Mouse (Mus musculus) MEL (cell line): ENCODE measurements around the gene Cstf1. TPM values are rescaled to one million over a fixed set of nuclear protein-coding genes. Genes with fewer than 3 reads are reported as not detected.

Experiments used
- DNase-seq: peaks from one replicate; pipeline ENCODE4 v3.0.0; 2011; ENCODE audit warnings: low read depth, low spot score
- H3K27ac ChIP-seq: 2 replicates; pipeline ENCODE4 v1.5.1; 2012; ENCODE audit warnings: low read depth, mild to moderate bottlenecking, control low read depth, low read length, moderate library complexity; ENCODE audit not compliant: control insufficient read depth
- H3K27me3 ChIP-seq, 2 experiments: fragments of 150-350 bp in 1 of 2; sonication (generic) in 1 of 2; 2 replicates each; pipeline ENCODE4 v1.6.1; 2012; ENCODE audit warnings: low read length in 2 of 2, mild to moderate bottlenecking in 2 of 2, improper control_type of control experiment in 1 of 2, moderate library complexity in 1 of 2; ENCODE audit not compliant: insufficient read depth in 2 of 2, control insufficient read depth in 1 of 2
- H3K36me3 ChIP-seq, 2 experiments: 2 replicates each; pipeline ENCODE4 v1.6.1; 2012 to 2014; ENCODE audit warnings: low read length in 2 of 2, improper control_type of control experiment in 1 of 2, inconsistent platforms in 1 of 2, mild to moderate bottlenecking in 1 of 2; ENCODE audit not compliant: insufficient read depth in 2 of 2, control insufficient read depth in 1 of 2
- H3K4me1 ChIP-seq, 2 experiments: fragments of 150-350 bp in 1 of 2; sonication (generic) in 1 of 2; 2 replicates each; pipeline ENCODE4 v1.6.1; 2012; ENCODE audit warnings: low read length in 2 of 2, improper control_type of control experiment in 1 of 2, mild to moderate bottlenecking in 1 of 2; ENCODE audit not compliant: insufficient read depth in 2 of 2, control insufficient read depth in 1 of 2
- H3K4me3 ChIP-seq, 2 experiments: fragments of 150-350 bp in 1 of 2; sonication (generic) in 1 of 2; 2 replicates each; pipeline ENCODE4 v1.5.1; 2012; ENCODE audit warnings: low read depth in 2 of 2, low read length in 2 of 2, mild to moderate bottlenecking in 2 of 2, moderate library complexity in 2 of 2, control low read depth in 1 of 2, improper control_type of control experiment in 1 of 2; ENCODE audit not compliant: control insufficient read depth in 1 of 2, insufficient read depth in 1 of 2
- H3K79me2 ChIP-seq: 2 replicates; pipeline ENCODE4 v1.6.1; 2012; ENCODE audit warnings: mild to moderate bottlenecking, low read length, moderate library complexity; ENCODE audit not compliant: control insufficient read depth, poor library complexity, insufficient read depth
- H3K9ac ChIP-seq: 2 replicates; pipeline ENCODE4 v1.6.1; 2012; ENCODE audit warnings: low read depth, mild to moderate bottlenecking, control low read depth, low read length, moderate library complexity; ENCODE audit not compliant: control insufficient read depth, poor library complexity, severe bottlenecking
- H3K9me3 ChIP-seq: fragments of 150-350 bp; sonication (generic); replicated peaks from 2 replicates; pipeline ENCODE4 v1.6.1; 2012; ENCODE audit warnings: mild to moderate bottlenecking, low read length, improper control_type of control experiment, moderate library complexity; ENCODE audit not compliant: insufficient read depth
- BHLHE40 ChIP-seq: IDR thresholded peaks from 2 replicates; pipeline ENCODE4 v1.6.1; 2012; ENCODE audit warnings: low read depth, mild to moderate bottlenecking, inconsistent platforms, low read length, improper control_type of control experiment, borderline replicate concordance
- CTCF ChIP-seq, 3 experiments: IDR thresholded peaks in 2 of 3; conservative IDR thresholded peaks in 1 of 3; 2 replicates each; pipeline ENCODE4 v1.5.1; 2011 to 2012; ENCODE audit warnings: low read length in 3 of 3, low read depth in 2 of 3, mild to moderate bottlenecking in 2 of 3, improper control_type of control experiment in 1 of 3, inconsistent platforms in 1 of 3, mixed read lengths in 1 of 3, moderate library complexity in 1 of 3; ENCODE audit not compliant: control insufficient read depth in 1 of 3, insufficient read depth in 1 of 3, poor library complexity in 1 of 3, severe bottlenecking in 1 of 3
- E2F4 ChIP-seq: IDR thresholded peaks from 2 replicates; pipeline ENCODE4 v1.6.1; 2011; ENCODE audit warnings: low read depth, low read length, improper control_type of control experiment, borderline replicate concordance
- ELF1 ChIP-seq: IDR thresholded peaks from 2 replicates; pipeline ENCODE4 v1.6.1; 2014; ENCODE audit warnings: low read depth, mild to moderate bottlenecking, inconsistent platforms, low read length, improper control_type of control experiment, moderate library complexity
- ETS1 ChIP-seq: IDR thresholded peaks from 2 replicates; pipeline ENCODE4 v1.6.1; 2012; ENCODE audit warnings: low read depth, mild to moderate bottlenecking, inconsistent platforms, low read length, improper control_type of control experiment, moderate library complexity
- GATA1 ChIP-seq: IDR thresholded peaks from 2 replicates; pipeline ENCODE4 v1.6.1; 2011; ENCODE audit warnings: low read depth, low read length, improper control_type of control experiment
- JUND ChIP-seq: IDR thresholded peaks from 2 replicates; pipeline ENCODE4 v1.6.1; 2011; ENCODE audit warnings: low read depth, mild to moderate bottlenecking, improper control_type of control experiment, low read length
- MAX ChIP-seq: IDR thresholded peaks from 2 replicates; pipeline ENCODE4 v1.6.1; 2011; ENCODE audit warnings: low read length, improper control_type of control experiment
- MXI1 ChIP-seq: IDR thresholded peaks from 2 replicates; pipeline ENCODE4 v1.6.1; 2011; ENCODE audit warnings: mild to moderate bottlenecking, low read depth, low read length, improper control_type of control experiment
- MYB ChIP-seq: IDR thresholded peaks from 2 replicates; pipeline ENCODE4 v1.6.1; 2011; ENCODE audit warnings: mild to moderate bottlenecking, low read depth, low read length, improper control_type of control experiment
- NRF1 ChIP-seq: IDR thresholded peaks from 2 replicates; pipeline ENCODE4 v1.6.1; 2014; ENCODE audit warnings: low read depth, mild to moderate bottlenecking, inconsistent platforms, low read length, improper control_type of control experiment, moderate library complexity; ENCODE audit not compliant: poor library complexity, insufficient read depth, severe bottlenecking
- TAL1 ChIP-seq: IDR thresholded peaks from 2 replicates; pipeline ENCODE4 v1.6.1; 2012; ENCODE audit warnings: mild to moderate bottlenecking, inconsistent platforms, low read length, moderate library complexity, mixed read lengths
- TCF12 ChIP-seq: IDR thresholded peaks from 2 replicates; pipeline ENCODE4 v1.6.1; 2014; ENCODE audit warnings: low read depth, mild to moderate bottlenecking, inconsistent platforms, low read length, improper control_type of control experiment, moderate library complexity
- ZC3H11A ChIP-seq: IDR thresholded peaks from 2 replicates; pipeline ENCODE4 v1.6.1; 2012; ENCODE audit warnings: low read depth, mild to moderate bottlenecking, inconsistent platforms, low read length, improper control_type of control experiment
- ZKSCAN1 ChIP-seq: IDR thresholded peaks from 2 replicates; pipeline ENCODE4 v1.6.1; 2012; ENCODE audit warnings: low read depth, mild to moderate bottlenecking, inconsistent platforms, low read length, improper control_type of control experiment, moderate library complexity
- ZMIZ1 ChIP-seq: IDR thresholded peaks from 2 replicates; pipeline ENCODE4 v1.6.1; 2012; ENCODE audit warnings: low read depth, mild to moderate bottlenecking, inconsistent platforms, low read length, improper control_type of control experiment, moderate library complexity
- polyA plus RNA-seq, 2 experiments: library from polyadenylated mRNA; stranded (reverse) in 1 of 2; unstranded in 1 of 2; fragments of >175 nt in 1 of 2; fragments of >200 nt in 1 of 2; gene quantifications; 2 replicates each; pipeline versions ENCODE4 v1.2.1 to v1.2.4; 2012; ENCODE audit warnings: low replicate concordance in 2 of 2, low read depth in 1 of 2; ENCODE audit not compliant: insufficient read length in 2 of 2, insufficient read depth in 1 of 2, missing spikeins in 1 of 2
- total RNA-seq: library from RNA; depleted of rRNA; stranded (reverse); fragments of 300-350 nt; gene quantifications from 2 replicates; pipeline ENCODE4 v1.2.3, GENCODE M21; 2012

Cstf1 gene
- total and polyA plus RNA-seq, 3 experiments, result 66.9 to 105 (median 77.4) TPM

DNA sequence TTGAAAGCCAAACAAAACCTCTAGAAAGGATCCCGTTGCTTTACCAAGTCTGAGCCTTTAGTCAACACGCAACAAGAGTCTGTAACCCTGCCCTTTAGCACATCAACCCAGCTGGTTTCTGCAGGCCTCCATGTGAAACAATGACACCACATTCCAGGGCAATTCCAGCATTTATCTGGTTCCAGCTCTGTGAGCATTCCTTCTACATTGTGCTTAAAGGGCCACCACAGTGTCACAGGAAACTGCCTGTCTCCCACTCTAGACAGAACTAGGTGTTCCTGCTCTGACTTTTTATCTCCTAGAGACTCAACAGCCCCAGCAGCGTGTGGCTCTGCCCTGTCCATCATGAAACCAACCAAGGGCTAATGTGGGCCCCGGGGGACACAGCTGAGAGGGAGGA is 42.8 kb downstream of the Cstf1 start:
- H3K9ac ChIP-seq, result no peak overlapping the region
- no peaks in the 10 kb centered on the region for H3K9me3 ChIP-seq
- DNase-seq, result no peak
- TF ChIP-seq E2F4, result no peak
- TF ChIP-seq, all 39 proteins: peak for 0
- H3K27ac ChIP-seq, result no peak overlapping the region
- no peak overlapping the region for H3K4me3 ChIP-seq
- no peaks in the 10 kb centered on the region for H3K36me3 ChIP-seq
- no peaks in the 10 kb centered on the region for H3K79me2 ChIP-seq
- H3K4me1 ChIP-seq, result no peaks in the 10 kb centered on the region
- no peaks in the 10 kb centered on the region for H3K27me3 ChIP-seq

DNA sequence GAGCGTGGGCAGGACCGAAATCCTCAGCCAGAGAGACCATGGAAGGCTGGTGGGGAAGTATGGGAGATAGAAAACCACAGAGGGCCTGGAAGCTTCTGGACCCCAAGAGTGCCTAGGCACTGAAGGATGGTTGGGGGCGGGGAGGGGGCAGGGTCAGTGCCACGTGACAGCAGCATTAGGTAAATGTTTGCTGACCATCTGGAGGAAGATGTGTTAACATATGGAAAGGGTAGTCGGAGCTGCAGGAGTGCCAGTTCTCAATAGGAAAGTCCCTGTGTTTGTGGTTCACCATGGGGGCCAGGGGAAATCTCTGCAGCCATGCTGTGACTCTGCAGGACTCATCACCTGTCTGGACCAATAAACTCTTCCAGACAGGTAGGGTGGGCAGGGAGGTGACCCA is 43.4 kb downstream of the Cstf1 start:
- Histone ChIP-seq H3K27ac (no peak overlapping the region), H3K4me3 (no peak overlapping the region), H3K9ac (no peak overlapping the region), H3K36me3 (no peaks in the 10 kb centered on the region), H3K27me3 (no peaks in the 10 kb centered on the region), H3K9me3 (no peaks in the 10 kb centered on the region), H3K4me1 (no peaks in the 10 kb centered on the region), H3K79me2 (no peaks in the 10 kb centered on the region)
- no peak for DNase-seq
- TF ChIP-seq TCF12 (no peak), CTCF (IDR thresholded peaks at IDR 0.05 in 2 of 3, conservative IDR thresholded peaks at IDR 0.05 in 1 of 3; ENCODE audit: control insufficient read depth in 1 of 3, insufficient read depth in 1 of 3, low read depth in 2 of 3, low read length in 3 of 3, poor library complexity in 1 of 3, severe bottlenecking in 1 of 3) (no peak)

- Histone ChIP-seq H3K27ac (no peak overlapping the region), H3K36me3 (no peaks in the 10 kb centered on the region), H3K9me3 (no peaks in the 10 kb centered on the region), H3K79me2 (no peaks in the 10 kb centered on the region), H3K27me3 (no peaks in the 10 kb centered on the region), H3K4me1 (no peaks in the 10 kb centered on the region), H3K9ac (no peak overlapping the region), H3K4me3 (no peak overlapping the region)
- no peak for DNase-seq
- TF ChIP-seq MAX (no peak), E2F4 (no peak), MXI1 (no peak), JUND (no peak), MYB (no peak), GATA1 (no peak), NRF1 (no peak), ZMIZ1 (no peak), ZC3H11A (no peak), TAL1 (no peak), BHLHE40 (no peak), CTCF (IDR thresholded peaks at IDR 0.05 in 2 of 3, conservative IDR thresholded peaks at IDR 0.05 in 1 of 3; ENCODE audit: control insufficient read depth in 1 of 3, insufficient read depth in 1 of 3, low read depth in 2 of 3, low read length in 3 of 3, poor library complexity in 1 of 3, severe bottlenecking in 1 of 3) (no peak), TCF12 (no peak), ZKSCAN1 (no peak), ELF1 (no peak), ETS1 (no peak)
Measured at GRCm38 (mm10) chr2:172416218-172416617, 45.7 kb downstream of the Cstf1 start.
